Mouse (Mus musculus): ENCODE data around the gene Ppp1r15a.
"Not testable (repeated sequence)": the region's sequence is repeated elsewhere in the genome, so short reads cannot be mapped to it uniquely, and the experiment has no call there.

Ppp1r15a gene

GRCm38 (mm10) chr7:45481374-45481927 lies 44.6 kb downstream of the Ppp1r15a start, which contains the start of gene Tulp2:
Tulp2 (plus strand) TSS chr7:45481877.
- no peak for DNase-seq (ENCODE audit: low read depth)

GRCm38 (mm10) chr7:45480310-45480709 lies 45.8 kb downstream of the Ppp1r15a start:
- DNase-seq (ENCODE audit: low read depth): not testable (repeated sequence)

- no peak for DNase-seq (ENCODE audit: low read depth)
These were observed 47.3 kb downstream of the Ppp1r15a start for GRCm38 (mm10) chr7:45478774-45479173.

GRCm38 (mm10) chr7:45477003-45477402 lies 49.1 kb downstream of the Ppp1r15a start:
- no peak for DNase-seq (ENCODE audit: low read depth)

DNA sequence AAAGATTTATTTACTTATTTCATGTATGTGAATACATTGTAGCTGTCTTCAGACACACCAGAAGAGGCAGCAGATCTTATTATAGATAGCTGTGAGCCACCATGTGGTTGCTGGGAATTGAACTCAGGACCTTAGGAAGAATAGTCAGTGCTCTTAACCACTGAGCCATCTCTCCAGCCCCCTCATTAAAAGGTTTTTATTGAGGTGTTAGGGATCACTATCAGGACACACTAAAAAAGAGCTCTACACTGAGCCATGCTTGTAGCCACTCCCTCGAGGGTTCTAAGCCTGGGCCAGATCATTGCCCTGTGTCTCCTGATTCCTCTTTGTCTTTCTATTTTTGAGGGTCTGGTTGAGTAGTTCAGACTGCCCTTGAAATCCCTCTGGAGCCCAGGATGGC lies 49.6 kb downstream of the Ppp1r15a start:
- DNase-seq (ENCODE audit: low read depth): no peak

DNA sequence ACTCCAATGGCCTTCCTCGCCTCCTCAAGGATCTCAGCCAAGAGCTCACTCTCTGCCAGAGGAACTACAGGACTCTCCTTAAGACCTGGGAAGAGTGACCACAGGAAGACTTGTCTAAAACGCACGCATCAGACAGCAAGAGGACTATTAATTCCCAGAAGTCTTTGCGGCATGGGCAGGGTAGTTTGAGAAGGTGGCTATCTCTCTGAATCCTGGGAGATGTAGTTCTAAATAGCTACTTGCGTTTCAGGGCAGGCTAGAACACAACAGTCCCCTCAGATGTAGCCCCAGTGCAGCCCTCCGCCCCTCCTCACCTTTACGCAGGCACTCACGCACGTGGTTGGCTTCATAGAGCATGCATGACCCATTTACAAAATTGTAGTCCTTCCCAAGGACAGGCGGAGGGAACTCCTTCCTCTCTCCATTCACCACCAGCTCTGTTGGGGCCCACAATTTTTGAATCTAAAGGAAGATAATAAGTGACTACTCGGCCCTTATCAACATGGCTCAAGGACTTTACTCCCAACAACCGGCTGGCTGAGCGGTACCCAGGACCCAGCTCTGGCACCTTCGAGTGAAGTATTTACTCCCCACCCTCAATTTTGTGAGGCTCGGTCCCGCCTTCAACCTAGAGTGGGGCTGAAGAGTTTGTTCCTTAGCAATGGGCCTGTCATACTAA lies 50.6 kb downstream of the Ppp1r15a start:
- DNase-seq (ENCODE audit: low read depth): no peak

All from fibroblast of lung, adult 2 months (primary cell).